Mouse (Mus musculus) liver, embryonic 18 days (tissue): Measurements from ENCODE around the gene Rpl24. TPM values are rescaled to one million over a fixed set of nuclear protein-coding genes. Genes with fewer than 3 reads are reported as not detected.

ENCODE experiments used
- polyA plus RNA-seq: library from polyadenylated mRNA; depleted of rRNA; stranded (reverse); fragments of >200 nt; gene quantifications from 2 replicates; pipeline ENCODE4 v1.2.3, GENCODE M21; 2012; rRNA removed

Rpl24 gene
- polyA plus RNA-seq: 388 and 486 TPM in 2 replicates

DNA sequence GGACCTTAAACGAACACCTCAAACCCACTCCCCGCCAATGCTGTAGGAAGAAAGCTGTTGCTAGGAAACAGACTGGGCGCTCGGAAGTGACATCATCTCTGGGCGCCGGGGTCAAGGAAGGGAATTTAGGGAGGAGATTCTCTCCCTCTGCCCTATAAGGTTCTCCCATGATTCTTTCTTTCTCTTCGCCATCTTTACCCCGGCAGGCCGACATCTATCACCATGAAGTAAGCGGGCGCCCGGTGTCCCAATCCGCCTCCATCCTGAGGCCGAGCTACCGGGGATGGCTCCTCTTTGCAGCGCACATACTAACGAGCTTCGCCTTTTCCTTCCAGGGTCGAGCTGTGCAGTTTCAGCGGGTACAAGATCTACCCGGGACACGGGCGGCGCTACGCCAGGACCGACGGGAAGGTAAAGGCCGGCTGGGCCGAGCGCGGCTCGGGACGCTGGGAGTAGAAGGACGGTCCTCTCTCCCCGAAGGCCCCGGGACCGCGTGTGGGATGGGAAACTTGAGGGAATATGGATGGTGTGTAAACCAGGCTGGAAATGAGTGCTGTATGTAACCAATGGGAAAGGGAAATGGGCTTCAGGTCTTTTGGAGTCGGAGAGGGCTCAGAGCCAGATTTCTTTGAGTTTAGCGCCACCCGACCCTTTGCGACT is at the start of gene Rpl24:
Rpl24 (plus strand) TSS at position 64 of the 660 bp plus-strand sequence.

GRCm38 (mm10) chr16:55934453-55935037 is 31.5 kb upstream of the Rpl24 start, which contains the start of gene Cep97:
Gene Cep97, minus strand, starts transcription at chr16:55934855.

DNA sequence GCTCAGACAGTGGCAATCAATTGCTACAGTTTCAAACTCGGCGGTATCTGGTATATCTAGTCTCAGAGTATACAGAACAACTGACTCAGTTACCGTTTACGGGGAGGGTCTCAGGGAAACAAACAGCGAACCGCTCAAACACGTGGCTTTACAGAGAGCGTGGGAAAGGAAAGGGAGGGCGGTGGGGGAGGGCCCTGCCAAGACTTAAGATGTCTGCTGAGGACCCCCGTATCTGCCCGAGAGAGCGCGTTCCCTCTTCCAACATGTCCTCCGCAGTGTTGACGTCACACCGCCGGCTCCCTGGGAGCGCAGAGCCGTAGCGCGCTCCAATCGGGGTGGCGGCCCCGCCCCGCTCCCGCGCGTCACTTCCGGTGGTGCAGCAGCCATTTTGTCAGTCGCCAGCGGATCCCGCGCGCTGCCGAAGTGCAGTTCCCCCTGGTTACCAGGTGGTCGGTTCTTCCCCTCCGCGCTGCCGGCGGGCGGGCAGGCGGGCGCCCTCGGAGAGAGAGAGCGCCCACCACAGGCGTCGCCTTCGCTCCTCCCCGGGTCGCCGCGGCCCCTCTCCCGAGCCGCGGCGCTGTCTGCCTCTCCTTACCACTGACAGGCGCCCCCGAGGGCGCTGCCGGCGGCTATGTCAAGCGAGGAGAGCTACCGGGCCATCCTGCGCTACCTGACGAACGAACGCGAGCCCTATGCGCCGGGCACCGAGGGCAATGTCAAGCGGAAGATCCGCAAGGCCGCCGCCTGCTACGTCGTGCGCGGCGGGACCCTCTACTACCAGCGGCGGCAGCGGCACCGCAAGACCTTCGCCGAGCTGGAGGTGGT is 7.6 kb downstream of the Rpl24 start, which contains the start of gene Zbtb11:
Zbtb11 (plus strand) TSS at position 453 of the 825 bp plus-strand sequence.

Other genes starting within 250 kb of the Rpl24 start
- gene Nfkbiz, start 127.4 kb upstream of the Rpl24 start, polyA plus RNA-seq: 4.0 and 4.1 TPM in 2 replicates
- 0.87 and 0.95 TPM in 2 replicates for gene Nxpe3, start 71.0 kb upstream of the Rpl24 start, polyA plus RNA-seq
- 1.6 and 1.7 TPM in 2 replicates for gene Cep97, start 31.4 kb upstream of the Rpl24 start, polyA plus RNA-seq
- 4.5 and 5.0 TPM in 2 replicates for gene Zbtb11, start 7.6 kb downstream of the Rpl24 start, polyA plus RNA-seq
- 29.5 and 30.4 TPM in 2 replicates for gene Pcnp, start 63.5 kb downstream of the Rpl24 start, polyA plus RNA-seq
- gene Trmt10c, start 71.5 kb downstream of the Rpl24 start, polyA plus RNA-seq: 5.9 and 6.0 TPM in 2 replicates
- gene Senp7, start 82.1 kb downstream of the Rpl24 start, polyA plus RNA-seq: 5.7 and 6.7 TPM in 2 replicates
- 0.19 TPM in 2 replicates for gene Impg2, start 238.0 kb downstream of the Rpl24 start, polyA plus RNA-seq